Mouse (Mus musculus) frontal cortex, adult (tissue): ENCODE measurements at regions not wholly inside any gene's neighbourhood (a gene's known extent, or its start where the extent isn't known, plus 50 kb on each side); places are given as distances from the start of the nearest gene placed in this dataset.

Source experiments
- ATAC-seq: cut with Nextera tagmentation; 2 replicates; pipeline ENCODE4 v1.9.2; 2017; ENCODE audit warnings: mild to moderate bottlenecking, moderate library complexity, mixed read lengths; ENCODE audit not compliant: low TSS enrichment

GRCm38 (mm10) chr4:9034280-9034679, 795.4 kb upstream of the Car8 start:
- no peak for ATAC-seq

GRCm38 (mm10) chr4:9033106-9033642, 794.3 kb upstream of the Car8 start:
- no peak for ATAC-seq

- ATAC-seq: no peak
Observed at GRCm38 (mm10) chr4:9031634-9032033, 792.8 kb upstream of the Car8 start.

GRCm38 (mm10) chr4:9028946-9029345, 790.1 kb upstream of the Car8 start:
- no peak for ATAC-seq

GRCm38 (mm10) chr4:9028475-9028874, 789.6 kb upstream of the Car8 start:
- ATAC-seq: peak; percentile 30; the same call in 1 of the 2 replicates

GRCm38 (mm10) chr4:9027798-9028404, 789.1 kb upstream of the Car8 start:
- ATAC-seq: peak; percentile 76

- ATAC-seq: no peak
Observed at GRCm38 (mm10) chr4:9027383-9027782, 788.5 kb upstream of the Car8 start.

GRCm38 (mm10) chr4:9026841-9027240, 788.0 kb upstream of the Car8 start:
- ATAC-seq: no peak

- ATAC-seq: no peak
Observed at GRCm38 (mm10) chr4:9025821-9026470, 787.1 kb upstream of the Car8 start.

- no peak for ATAC-seq
Observed at GRCm38 (mm10) chr4:9024216-9024925, 785.5 kb upstream of the Car8 start.

- peak; percentile 31; the same call in 1 of the 2 replicates for ATAC-seq
Observed at GRCm38 (mm10) chr4:9019241-9020110, 780.6 kb upstream of the Car8 start.

- no peak for ATAC-seq
Observed at GRCm38 (mm10) chr4:9018236-9018635, 779.4 kb upstream of the Car8 start.

- no peak for ATAC-seq
Observed at GRCm38 (mm10) chr4:9016504-9017040, 777.7 kb upstream of the Car8 start.

- no peak for ATAC-seq
Observed at GRCm38 (mm10) chr4:9015528-9016503, 777.0 kb upstream of the Car8 start.

GRCm38 (mm10) chr4:9014986-9015385, 776.1 kb upstream of the Car8 start:
- ATAC-seq: no peak

GRCm38 (mm10) chr4:9012787-9013186, 773.9 kb upstream of the Car8 start:
- peak; percentile 64 for ATAC-seq

GRCm38 (mm10) chr4:9011952-9012351, 773.1 kb upstream of the Car8 start:
- ATAC-seq: no peak

GRCm38 (mm10) chr4:9011129-9011518, 772.3 kb upstream of the Car8 start:
- no peak for ATAC-seq

- ATAC-seq: no peak
Observed at GRCm38 (mm10) chr4:9010381-9011128, 771.7 kb upstream of the Car8 start.

- ATAC-seq: no peak
Observed at GRCm38 (mm10) chr4:9009656-9010055, 770.8 kb upstream of the Car8 start.
